Mouse (Mus musculus): ENCODE measurements around the gene Pi4k2b. TPM values are rescaled to one million over a fixed set of nuclear protein-coding genes. Genes with fewer than 3 reads are reported as not detected.
"Not testable (repeated sequence)": the region's sequence is repeated elsewhere in the genome, so short reads cannot be mapped to it uniquely, and the experiment has no call there.

Pi4k2b gene
- polyA plus RNA-seq, 1 experiment: 8.5 TPM

DNA sequence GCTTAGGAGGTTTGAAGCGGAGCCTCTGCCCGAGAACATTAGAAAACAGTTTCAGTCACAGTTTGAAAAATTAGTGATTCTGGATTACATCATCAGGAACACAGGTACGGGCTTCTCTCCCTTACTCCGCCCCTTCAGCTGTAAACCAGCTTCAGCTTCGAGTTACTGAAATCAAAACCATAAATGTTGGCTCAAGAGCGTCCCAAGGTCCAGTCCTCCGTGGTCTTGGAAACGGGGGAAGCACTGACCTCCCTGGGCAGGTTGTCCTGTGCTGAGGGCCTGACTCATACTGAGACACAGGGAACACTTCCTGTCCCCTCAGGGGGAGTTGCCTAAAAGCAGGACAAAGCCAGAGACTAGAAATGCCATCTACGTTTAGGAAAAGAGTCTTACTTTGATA, 11.8 kb downstream of the Pi4k2b start:
- peaks cover 3% of the 10 kb centered on the region for H3K4me1 ChIP-seq (ENCODE audit: control insufficient read depth, insufficient read depth, low read length)
- WGBS: 73% methylated on average over 9 of the region's 9 CpGs

GRCm38 (mm10) chr5:52754196-52754595, 12.8 kb downstream of the Pi4k2b start:
- Histone ChIP-seq H3K4me1 (ENCODE audit: control insufficient read depth, insufficient read depth, low read length) (0 out of 2 replicates have a peak, but pooled peaks cover 1% of the 10 kb centered on the region), H3K27ac (ENCODE audit: insufficient read depth, low read depth, low read length) (no peak overlapping the region), H3K27me3 (replicated peaks; ENCODE audit: control insufficient read depth, insufficient read depth, low read length) (no peaks in the 10 kb centered on the region), H3K36me3 (ENCODE audit: control insufficient read depth, insufficient read depth, low read length) (no peaks in the 10 kb centered on the region), H3K4me3 (ENCODE audit: insufficient read depth, low read depth, low read length) (no peak overlapping the region)
- TF ChIP-seq POLR2A (IDR thresholded peaks at IDR 0.05; ENCODE audit: low read depth, low read length) (no peak), CTCF (conservative IDR thresholded peaks at IDR 0.05; ENCODE audit: insufficient read depth, insufficient read length, low read depth, low read length) (no peak)
- no peak for DNase-seq

More for the DNA sequence above, 11.8 kb downstream of the Pi4k2b start:
- H3K36me3 ChIP-seq (ENCODE audit: control insufficient read depth, insufficient read depth, low read length): no peaks in the 10 kb centered on the region
- H3K27ac ChIP-seq (ENCODE audit: insufficient read depth, low read depth, low read length): no peak overlapping the region
- no peak overlapping the region for H3K4me3 ChIP-seq (ENCODE audit: insufficient read depth, low read depth, low read length)
- no peak for DNase-seq
- no peaks in the 10 kb centered on the region for H3K27me3 ChIP-seq (replicated peaks; ENCODE audit: control insufficient read depth, insufficient read depth, low read length)
- TF ChIP-seq POLR2A (IDR thresholded peaks at IDR 0.05; ENCODE audit: low read depth, low read length) (no peak), CTCF (conservative IDR thresholded peaks at IDR 0.05; ENCODE audit: insufficient read depth, insufficient read length, low read depth, low read length) (no peak)

- H3K36me3 ChIP-seq (ENCODE audit: control insufficient read depth, insufficient read depth, low read length): no peaks in the 10 kb centered on the region
- H3K4me3 ChIP-seq (ENCODE audit: insufficient read depth, low read depth, low read length): no peak overlapping the region
- WGBS: 91% methylated on average over 3 of the region's 3 CpGs
- DNase-seq: no peak
- H3K27ac ChIP-seq (ENCODE audit: insufficient read depth, low read depth, low read length): no peak overlapping the region
- H3K27me3 ChIP-seq (replicated peaks; ENCODE audit: control insufficient read depth, insufficient read depth, low read length): no peaks in the 10 kb centered on the region
- TF ChIP-seq CTCF (conservative IDR thresholded peaks at IDR 0.05; ENCODE audit: insufficient read depth, insufficient read length, low read depth, low read length) (no peak), POLR2A (IDR thresholded peaks at IDR 0.05; ENCODE audit: low read depth, low read length) (no peak)
- H3K4me1 ChIP-seq (ENCODE audit: control insufficient read depth, insufficient read depth, low read length): no peaks in the 10 kb centered on the region
These were observed 14.0 kb downstream of the Pi4k2b start for GRCm38 (mm10) chr5:52755337-52755736.

DNA sequence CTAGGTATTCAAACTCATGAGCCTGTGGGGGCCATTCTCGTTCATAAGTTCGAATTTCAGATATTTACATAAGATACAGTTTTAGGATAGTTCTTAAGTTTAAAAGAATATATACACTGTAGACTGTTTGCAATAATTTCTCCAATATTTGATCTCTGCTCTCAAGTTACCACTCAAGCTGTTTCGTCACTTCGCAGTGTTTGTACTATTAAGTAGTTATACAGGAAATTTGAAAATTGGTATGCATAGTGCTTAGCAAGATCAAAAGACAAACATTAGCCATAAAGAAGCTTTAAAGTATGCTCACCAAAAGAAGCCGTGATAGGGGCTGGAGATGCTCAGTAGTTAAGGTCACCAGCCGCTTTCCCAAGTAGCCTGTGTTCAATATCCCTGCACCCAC, 14.6 kb downstream of the Pi4k2b start:
- WGBS: 95% methylated on average over 6 of the region's 6 CpGs
- H3K27me3 ChIP-seq (replicated peaks; ENCODE audit: control insufficient read depth, insufficient read depth, low read length): no peaks in the 10 kb centered on the region
- H3K36me3 ChIP-seq (ENCODE audit: control insufficient read depth, insufficient read depth, low read length): peaks cover 1% of the 10 kb centered on the region; the same call in 1 of the 2 replicates
- H3K4me1 ChIP-seq (ENCODE audit: control insufficient read depth, insufficient read depth, low read length): no peaks in the 10 kb centered on the region
- DNase-seq: no peak
- no peak overlapping the region for H3K4me3 ChIP-seq (ENCODE audit: insufficient read depth, low read depth, low read length)
- H3K27ac ChIP-seq (ENCODE audit: insufficient read depth, low read depth, low read length): no peak overlapping the region
- TF ChIP-seq POLR2A (IDR thresholded peaks at IDR 0.05; ENCODE audit: low read depth, low read length): no peak
- TF ChIP-seq CTCF (conservative IDR thresholded peaks at IDR 0.05; ENCODE audit: insufficient read depth, insufficient read length, low read depth, low read length): no peak

GRCm38 (mm10) chr5:52762586-52762985, 21.2 kb downstream of the Pi4k2b start:
- 83% methylated on average over 7 of the region's 7 CpGs for WGBS
- DNase-seq: no peak
- H3K27ac ChIP-seq (ENCODE audit: insufficient read depth, low read depth, low read length): no peak overlapping the region
- no peak for TF ChIP-seq POLR2A (IDR thresholded peaks at IDR 0.05; ENCODE audit: low read depth, low read length)
- TF ChIP-seq CTCF (conservative IDR thresholded peaks at IDR 0.05; ENCODE audit: insufficient read depth, insufficient read length, low read depth, low read length): no peak
- H3K4me1 ChIP-seq (ENCODE audit: control insufficient read depth, insufficient read depth, low read length): no peaks in the 10 kb centered on the region
- no peaks in the 10 kb centered on the region for H3K27me3 ChIP-seq (replicated peaks; ENCODE audit: control insufficient read depth, insufficient read depth, low read length)
- H3K4me3 ChIP-seq (ENCODE audit: insufficient read depth, low read depth, low read length): no peak overlapping the region
- H3K36me3 ChIP-seq (ENCODE audit: control insufficient read depth, insufficient read depth, low read length): peaks cover 3% of the 10 kb centered on the region; the same call in 1 of the 2 replicates

DNA sequence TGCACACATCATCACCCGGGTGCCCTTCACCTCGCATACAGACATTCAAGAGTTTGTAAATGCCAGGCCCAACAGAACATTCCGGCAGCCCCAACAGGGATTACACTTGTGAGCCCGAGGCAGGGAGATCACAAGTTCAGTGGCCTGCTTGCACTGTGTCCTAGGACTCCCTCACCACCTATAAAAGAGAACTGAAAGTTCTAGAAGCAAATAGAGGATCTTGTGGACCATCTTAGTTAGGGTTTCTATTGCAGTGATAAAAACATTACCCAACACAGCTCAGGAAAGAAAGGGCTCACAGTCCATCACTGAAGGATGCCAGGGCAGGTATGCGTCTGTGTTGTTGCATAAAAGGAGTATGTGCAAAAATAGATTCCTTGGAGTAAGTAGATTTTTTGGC, 32.9 kb downstream of the Pi4k2b start:
- Histone ChIP-seq H3K4me3 (ENCODE audit: insufficient read depth, low read depth, low read length) (no peak overlapping the region), H3K36me3 (ENCODE audit: control insufficient read depth, insufficient read depth, low read length) (no peaks in the 10 kb centered on the region), H3K4me1 (ENCODE audit: control insufficient read depth, insufficient read depth, low read length) (no peaks in the 10 kb centered on the region)

GRCm38 (mm10) chr5:52775237-52775636, 33.9 kb downstream of the Pi4k2b start, which contains the start of gene Zcchc4:
Zcchc4 (plus strand) TSS chr5:52775409.
- no peak for DNase-seq

More for the DNA sequence above, 32.9 kb downstream of the Pi4k2b start:
- H3K27me3 ChIP-seq (replicated peaks; ENCODE audit: control insufficient read depth, insufficient read depth, low read length): no peaks in the 10 kb centered on the region
- 87% methylated on average over 5 of the region's 5 CpGs for WGBS
- no peak overlapping the region for H3K27ac ChIP-seq (ENCODE audit: insufficient read depth, low read depth, low read length)
- TF ChIP-seq POLR2A (IDR thresholded peaks at IDR 0.05; ENCODE audit: low read depth, low read length): no peak
- TF ChIP-seq CTCF (conservative IDR thresholded peaks at IDR 0.05; ENCODE audit: insufficient read depth, insufficient read length, low read depth, low read length): no peak
- no peak for DNase-seq

GRCm38 (mm10) chr5:52776466-52777354, 35.3 kb downstream of the Pi4k2b start:
- WGBS: 91% methylated on average over 8 of the region's 8 CpGs
- not testable (repeated sequence) for H3K4me1 ChIP-seq (ENCODE audit: control insufficient read depth, insufficient read depth, low read length); H3K36me3 ChIP-seq (ENCODE audit: control insufficient read depth, insufficient read depth, low read length); H3K27me3 ChIP-seq (replicated peaks; ENCODE audit: control insufficient read depth, insufficient read depth, low read length); DNase-seq; H3K4me3 ChIP-seq (ENCODE audit: insufficient read depth, low read depth, low read length); H3K27ac ChIP-seq (ENCODE audit: insufficient read depth, low read depth, low read length)

More at GRCm38 (mm10) chr5:52775237-52775636, 33.9 kb downstream of the Pi4k2b start, which contains the start of gene Zcchc4:
- WGBS: 60% methylated on average over 8 of the region's 8 CpGs
- Histone ChIP-seq H3K4me3 (ENCODE audit: insufficient read depth, low read depth, low read length) (no peak within 1 kb of the TSS), H3K4me1 (ENCODE audit: control insufficient read depth, insufficient read depth, low read length) (no peaks in the 10 kb centered on the region), H3K27ac (ENCODE audit: insufficient read depth, low read depth, low read length) (no peak within 1 kb of the TSS), H3K36me3 (ENCODE audit: control insufficient read depth, insufficient read depth, low read length) (no peaks in the 10 kb centered on the region), H3K27me3 (replicated peaks; ENCODE audit: control insufficient read depth, insufficient read depth, low read length) (no peaks in the 10 kb centered on the region)
- TF ChIP-seq POLR2A (IDR thresholded peaks at IDR 0.05; ENCODE audit: low read depth, low read length) (no peak), CTCF (conservative IDR thresholded peaks at IDR 0.05; ENCODE audit: insufficient read depth, insufficient read length, low read depth, low read length) (no peak)

Measured in kidney, adult 2 months (tissue).